Mouse (Mus musculus) liver, adult 2 months (tissue): ENCODE results near the gene Rfx6.

ENCODE experiments used
- CTCF ChIP-seq: fragments of 200-500 bp; IDR thresholded peaks from 2 replicates; pipeline ENCODE4 v1.5.1; 2011; ENCODE audit warnings: low read depth, low read length, control low read depth
- POLR2A ChIP-seq: fragments of 200-500 bp; IDR thresholded peaks from 2 replicates; pipeline ENCODE4 v1.6.1; 2011; ENCODE audit warnings: low read length, control low read depth; ENCODE audit not compliant: insufficient read depth; ENCODE audit errors: extremely low read depth

- TF ChIP-seq POLR2A = no peak
- no peak for TF ChIP-seq CTCF
Measured at GRCm38 (mm10) chr10:51649506-51650221, 27.9 kb upstream of the Rfx6 start.
